Mouse (Mus musculus) liver, embryonic 14.5 days (tissue): Measurements from ENCODE around the gene Cd207. TPM values are rescaled to one million over a fixed set of nuclear protein-coding genes. Genes with fewer than 3 reads are reported as not detected.

Experiments used
- ATAC-seq: fragments of 200-750 bp; cut with Nextera tagmentation; 2 replicates; pipeline ENCODE4 v1.8.0; 2017; ENCODE audit warnings: moderate number of reproducible peaks, mild to moderate bottlenecking, moderate library complexity; ENCODE audit not compliant: insufficient read depth
- DNase-seq, 3 experiments: peaks; one replicate each; pipeline ENCODE4 v3.0.0-alpha.2; 2012 to 2013; ENCODE audit warnings: low read depth in 3 of 3, low spot score in 3 of 3
- H3K27ac ChIP-seq: fragments of 300-500 bp; sonication (generic); 2 replicates; pipeline ENCODE4 v1.5.1; 2014; ENCODE audit warnings: moderate library complexity, mild to moderate bottlenecking, control low read depth, inconsistent platforms
- H3K27me3 ChIP-seq: fragments of 300-500 bp; sonication (generic); 2 replicates; pipeline ENCODE4 v1.6.1; 2014; ENCODE audit warnings: mild to moderate bottlenecking, low read length, moderate library complexity; ENCODE audit not compliant: control insufficient read depth, insufficient read depth
- H3K36me3 ChIP-seq: fragments of 300-500 bp; sonication (generic); replicated peaks from 2 replicates; pipeline ENCODE4 v1.6.1; 2014; ENCODE audit warnings: low read depth; ENCODE audit not compliant: control insufficient read depth, insufficient read depth
- H3K4me1 ChIP-seq, 2 experiments: fragments of 200-500 bp in 1 of 2; fragments of 300-500 bp in 1 of 2; sonication (generic) in 1 of 2; replicated peaks; 2 replicates each; pipeline ENCODE4 v1.6.1; 2012 to 2014; ENCODE audit warnings: antibody characterized with exemption in 1 of 2, inconsistent platforms in 1 of 2, low read length in 1 of 2; ENCODE audit not compliant: control insufficient read depth in 2 of 2, insufficient read depth in 2 of 2
- H3K4me2 ChIP-seq: fragments of 300-500 bp; sonication (generic); 2 replicates; pipeline ENCODE4 v1.6.1; 2014; ENCODE audit warnings: low read depth, mild to moderate bottlenecking, control low read depth, moderate library complexity
- H3K4me3 ChIP-seq, 2 experiments: fragments of 200-500 bp in 1 of 2; fragments of 300-500 bp in 1 of 2; sonication (generic) in 1 of 2; 2 replicates each; pipeline ENCODE4 v1.5.1; 2012 to 2014; ENCODE audit warnings: low read depth in 2 of 2, low read length in 2 of 2, mild to moderate bottlenecking in 2 of 2, control low read depth in 1 of 2, inconsistent platforms in 1 of 2, moderate library complexity in 1 of 2; ENCODE audit not compliant: insufficient read depth in 1 of 2
- H3K9ac ChIP-seq: fragments of 300-500 bp; sonication (generic); replicated peaks from 2 replicates; pipeline ENCODE4 v1.6.1; 2014; ENCODE audit warnings: mild to moderate bottlenecking, control low read depth, moderate library complexity
- H3K9me3 ChIP-seq: fragments of 300-500 bp; sonication (generic); 2 replicates; pipeline ENCODE4 v1.6.1; 2016; ENCODE audit warnings: low read length, mixed read lengths; ENCODE audit not compliant: control insufficient read depth
- CTCF ChIP-seq: IDR thresholded peaks from 2 replicates; pipeline ENCODE4 v1.5.1; 2016; ENCODE audit warnings: antibody characterized with exemption, low read depth, control low read depth
- EP300 ChIP-seq: IDR thresholded peaks from 2 replicates; pipeline ENCODE4 v1.6.1; 2016; ENCODE audit warnings: antibody characterized with exemption, low read depth
- WGBS: fragments of 180-500 bp; shearing (Covaris S2); extraction: QIAGEN DNeasy Blood & Tissue Kit; methylation state at CpG from one replicate; pipeline ENCODE4 v1.1.7; 2014; ENCODE audit not compliant: insufficient replicate concordance; 5-methylcytosine and 5-hydroxymethylcytosine counted together
- polyA plus RNA-seq, 2 experiments: library from polyadenylated mRNA; depleted of rRNA in 1 of 2; stranded (reverse) in 1 of 2; unstranded in 1 of 2; fragments of >200 nt; fragmentation: Nextera tagmentation in 1 of 2; extraction: Ambion mirVana in 1 of 2; gene quantifications; 2 replicates each; pipeline versions ENCODE4 v1.2.1 to v1.2.3; 2012 to 2014

The Cd207 gene
- polyA plus RNA-seq, 2 experiments = 0.17 to 0.33 TPM

DNA sequence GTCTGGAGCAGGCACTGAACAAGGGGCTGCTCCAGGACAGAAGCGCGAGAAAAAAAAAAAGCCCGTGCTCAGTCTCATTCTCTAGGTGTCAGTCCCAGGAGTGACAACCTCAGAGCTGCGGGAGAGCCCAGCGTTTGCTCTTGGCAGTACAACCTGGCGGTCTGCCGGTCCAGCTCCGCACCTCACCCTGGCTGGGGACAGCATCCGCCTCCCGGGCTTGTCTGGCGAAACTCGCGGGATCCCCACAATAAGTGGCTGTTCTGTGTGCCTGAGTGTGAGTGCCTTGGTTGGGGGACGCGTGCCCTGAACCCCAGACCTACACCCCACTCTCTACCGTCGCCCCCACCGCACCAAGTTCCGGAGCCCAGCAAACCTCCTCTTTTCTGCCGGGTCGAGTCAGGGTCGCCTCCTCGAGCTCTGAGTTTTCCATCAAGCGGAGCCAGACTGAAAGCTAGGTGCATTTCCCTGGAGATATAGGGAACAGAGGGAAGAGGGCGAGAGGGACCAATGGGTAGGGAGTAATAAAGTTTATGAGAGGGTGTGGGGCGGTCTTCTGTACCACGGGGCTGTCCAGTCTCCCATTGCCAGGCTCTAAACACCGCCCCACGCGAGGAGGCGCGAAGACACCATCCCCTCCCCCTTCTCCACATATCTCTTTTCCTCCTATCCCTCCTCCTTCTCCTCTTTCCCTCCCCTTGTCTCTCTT lies 32.9 kb upstream of the Cd207 start:
- Histone ChIP-seq H3K9me3 (no peaks in the 10 kb centered on the region), H3K4me2 (peak overlapping the region; percentile 43), H3K4me1 (no peaks in the 10 kb centered on the region), H3K27me3 (peaks cover 100% of the 10 kb centered on the region), H3K4me3 (no peak overlapping the region), H3K27ac (no peak overlapping the region), H3K36me3 (no peaks in the 10 kb centered on the region), H3K9ac (no peak overlapping the region)
- whole genome bisulfite sequencing = 2% methylated on average over 32 of the region's 32 CpGs
- ATAC-seq (0 out of 2 replicates have a peak, but pooled peaks have one; percentile 11), DNase-seq (no peak)
- TF ChIP-seq CTCF (no peak), EP300 (no peak)

GRCm38 (mm10) chr6:83707738-83708510 lies 30.3 kb upstream of the Cd207 start:
- no peaks in the 10 kb centered on the region for H3K36me3 ChIP-seq
- H3K4me2 ChIP-seq = no peak overlapping the region
- no peak for DNase-seq
- H3K4me3 ChIP-seq = no peak overlapping the region
- TF ChIP-seq EP300 = no peak
- TF ChIP-seq CTCF = no peak
- no peak for ATAC-seq
- H3K9me3 ChIP-seq = no peaks in the 10 kb centered on the region
- peaks cover 98% of the 10 kb centered on the region for H3K27me3 ChIP-seq
- WGBS = 6% methylated on average over 6 of the region's 6 CpGs
- H3K9ac ChIP-seq = no peak overlapping the region
- H3K27ac ChIP-seq = no peak overlapping the region
- no peaks in the 10 kb centered on the region for H3K4me1 ChIP-seq

DNA sequence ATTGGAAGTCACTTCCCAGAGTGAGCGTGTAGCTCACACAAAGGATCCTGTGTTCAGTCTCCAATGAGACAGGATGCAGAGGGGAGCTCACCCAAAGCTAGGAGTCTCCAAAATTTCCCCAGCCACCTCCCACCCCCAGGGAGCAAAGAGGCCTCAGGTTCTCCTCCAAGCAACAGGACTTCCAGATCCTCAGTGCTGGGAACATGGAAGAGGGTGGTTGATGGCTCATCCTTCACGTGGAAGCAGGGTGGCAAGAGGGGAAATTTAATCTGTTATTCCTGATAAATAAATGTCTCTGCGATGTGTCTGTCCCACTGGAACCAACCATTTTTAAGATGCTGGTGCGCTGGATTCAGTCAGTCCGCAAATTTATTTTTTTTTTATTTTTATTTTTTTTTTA lies 27.0 kb upstream of the Cd207 start:
- no peak for TF ChIP-seq EP300
- no peak for TF ChIP-seq CTCF
- Histone ChIP-seq H3K27me3 (peaks cover 93% of the 10 kb centered on the region), H3K4me1 (no peaks in the 10 kb centered on the region), H3K4me3 (no peak overlapping the region), H3K4me2 (no peak overlapping the region), H3K9me3 (no peaks in the 10 kb centered on the region), H3K27ac (no peak overlapping the region), H3K36me3 (no peaks in the 10 kb centered on the region), H3K9ac (no peak overlapping the region)
- no peak for ATAC-seq
- no peak for DNase-seq
- WGBS = 21% methylated on average over 5 of the region's 5 CpGs

DNA sequence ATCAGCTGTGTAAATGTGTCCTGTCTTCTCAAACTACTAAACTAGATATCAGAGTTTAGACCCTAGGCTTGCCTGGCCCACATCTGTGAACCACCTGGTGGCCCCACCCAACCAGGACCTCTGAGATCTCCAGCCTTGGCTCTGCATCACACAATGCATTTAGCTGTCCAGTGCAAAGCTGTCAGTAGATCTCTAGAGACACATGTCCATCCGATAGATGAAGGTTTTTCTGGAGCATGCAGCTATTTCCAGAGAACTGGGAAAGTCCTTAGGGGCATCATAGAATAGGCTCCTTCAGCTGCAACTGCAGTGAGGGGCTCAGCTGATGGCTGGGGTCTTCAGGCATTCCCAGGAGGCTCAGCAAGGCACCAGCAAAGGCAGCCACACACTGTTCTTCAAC lies 26.6 kb upstream of the Cd207 start:
- Histone ChIP-seq H3K27ac (no peak overlapping the region), H3K36me3 (no peaks in the 10 kb centered on the region), H3K4me2 (no peak overlapping the region), H3K9me3 (no peaks in the 10 kb centered on the region), H3K4me1 (no peaks in the 10 kb centered on the region), H3K9ac (no peak overlapping the region), H3K27me3 (peaks cover 93% of the 10 kb centered on the region), H3K4me3 (no peak overlapping the region)
- 7% methylated on average over 1 of the region's 1 CpGs for WGBS
- ATAC-seq (no peak), DNase-seq (no peak)
- TF ChIP-seq EP300 = no peak
- no peak for TF ChIP-seq CTCF

GRCm38 (mm10) chr6:83703722-83704078 lies 26.0 kb upstream of the Cd207 start:
- no peak for ATAC-seq
- Histone ChIP-seq H3K36me3 (no peaks in the 10 kb centered on the region), H3K9ac (no peak overlapping the region), H3K4me2 (no peak overlapping the region), H3K4me3 (no peak overlapping the region), H3K27ac (no peak overlapping the region), H3K27me3 (peaks cover 93% of the 10 kb centered on the region), H3K4me1 (no peaks in the 10 kb centered on the region), H3K9me3 (no peaks in the 10 kb centered on the region)
- under 1% methylated on average over 10 of the region's 10 CpGs for WGBS
- TF ChIP-seq CTCF (no peak), EP300 (no peak)
- DNase-seq = no peak
